Mouse (Mus musculus) right cerebral cortex, adult 2 months (tissue): ENCODE results near the gene AA986860.

Experiments
- DNase-seq, 2 experiments: peaks; one replicate each; pipeline ENCODE4 v3.0.0; 2021 to 2022; ENCODE audit warnings: low spot score in 2 of 2

The AA986860 gene

GRCm38 (mm10) chr1:130775691-130776331, 44.0 kb downstream of the AA986860 start:
- DNase-seq: no peak

DNA sequence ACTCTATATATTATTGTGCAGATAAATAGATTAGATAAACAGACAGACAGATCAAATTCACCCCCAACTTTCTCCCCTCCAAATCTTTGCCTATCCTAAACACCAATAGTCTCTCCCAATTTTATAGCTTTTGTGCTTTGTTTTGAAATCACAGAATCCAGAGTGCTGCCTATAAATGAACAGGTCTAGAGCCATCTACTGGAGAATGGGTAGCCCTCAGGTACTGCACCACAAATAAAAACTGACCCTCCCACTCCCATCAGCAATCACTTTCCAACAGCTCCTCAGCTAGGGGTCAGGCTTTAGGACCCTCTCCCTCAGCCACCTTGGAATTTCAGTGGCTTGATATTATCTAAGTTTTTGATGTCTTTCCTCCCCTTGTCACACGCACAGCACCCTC, 44.9 kb downstream of the AA986860 start:
- DNase-seq: no peak

DNA sequence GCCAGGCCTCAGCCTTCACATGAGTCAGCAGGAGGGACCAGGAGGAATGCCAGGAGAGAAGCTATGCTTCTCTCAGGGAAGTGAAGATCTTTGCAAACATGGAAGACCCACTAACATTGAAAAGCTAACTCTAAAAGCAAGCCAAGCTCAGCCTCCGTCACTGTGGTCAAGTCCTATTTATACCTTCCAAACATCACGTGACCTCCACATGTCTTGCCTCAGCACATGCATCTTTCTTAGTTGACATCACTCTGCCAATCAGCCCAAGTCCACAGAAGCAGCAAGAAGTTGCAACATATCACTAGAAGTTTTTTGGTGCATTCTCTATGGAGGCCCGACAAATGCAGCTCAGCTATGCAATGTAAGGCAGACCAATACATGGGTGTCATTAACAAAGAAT, 48.1 kb downstream of the AA986860 start:
- DNase-seq: no peak

DNA sequence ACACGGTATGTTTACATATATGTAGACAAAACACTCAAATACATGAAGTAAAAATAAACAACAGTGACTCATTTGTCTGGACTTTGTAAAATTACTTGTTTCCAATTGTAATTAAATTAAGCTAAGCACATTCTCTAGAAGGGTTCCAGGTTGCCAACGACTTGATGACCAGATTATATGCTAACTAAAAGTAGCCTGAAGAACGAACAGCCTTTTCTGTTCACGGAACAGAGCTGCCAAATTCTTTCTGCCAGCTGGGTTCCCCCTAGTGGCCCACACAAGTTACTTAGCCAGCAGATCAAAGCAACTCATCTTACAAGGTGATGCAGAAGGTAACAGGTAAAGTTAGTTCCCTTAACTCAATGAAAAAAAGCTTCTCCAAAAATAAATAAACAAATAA, 52.3 kb downstream of the AA986860 start:
- peak; percentile 23 to 29 for DNase-seq

GRCm38 (mm10) chr1:130787001-130787400, 55.2 kb downstream of the AA986860 start:
- DNase-seq: no peak

DNA sequence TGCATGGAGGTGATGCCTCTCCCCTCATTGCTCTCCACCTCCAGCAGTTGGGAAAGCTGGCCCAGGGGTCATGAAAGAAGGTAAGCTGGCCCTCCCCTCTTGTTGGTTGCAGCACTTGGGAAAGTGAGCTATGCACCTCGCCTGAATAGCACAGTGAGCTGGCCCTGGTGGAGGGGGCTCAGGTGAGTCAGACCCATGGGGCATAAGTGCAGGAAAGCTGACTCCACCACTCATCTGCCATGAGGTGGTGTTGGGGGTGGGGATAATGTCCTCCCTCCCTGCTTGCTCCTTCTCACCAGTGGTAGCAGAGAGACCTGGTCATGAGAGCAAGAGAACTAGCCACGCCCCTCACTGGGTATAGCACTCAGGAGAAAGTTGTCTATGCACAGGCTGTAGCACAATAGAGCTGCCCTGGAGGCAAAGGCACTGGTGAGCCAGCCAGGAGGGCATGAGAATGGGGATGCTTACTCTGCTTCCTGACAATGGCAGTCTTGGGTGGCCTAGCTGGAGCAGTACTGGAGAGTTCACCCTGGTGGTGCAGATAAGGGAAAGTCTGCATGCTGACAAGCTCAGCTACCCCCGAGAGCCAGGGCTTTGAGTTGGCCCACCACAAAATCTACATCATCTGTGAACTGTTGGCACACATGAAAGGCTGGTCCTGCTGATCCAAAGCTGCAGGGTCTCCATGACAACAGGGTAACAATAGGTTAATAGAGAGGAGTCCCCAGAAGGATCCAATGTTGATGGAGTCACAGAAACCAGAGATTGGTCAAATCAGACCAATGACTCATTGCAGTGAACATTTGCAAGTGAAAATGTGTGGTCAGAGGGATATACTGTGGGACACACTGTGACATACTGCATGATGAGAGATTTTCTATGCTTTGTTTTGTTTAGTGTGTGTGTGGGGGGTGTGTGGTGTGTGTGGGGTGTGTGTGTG, 58.0 kb downstream of the AA986860 start:
- DNase-seq: no peak
